Mouse (Mus musculus) hindbrain, embryonic 13.5 days (tissue): ENCODE results near the gene Tfip11. TPM values are rescaled to one million over a fixed set of nuclear protein-coding genes. Genes with fewer than 3 reads are reported as not detected.

ENCODE experiments used
- ATAC-seq: fragments of 200-750 bp; cut with Nextera tagmentation; 2 replicates; pipeline ENCODE4 v1.8.0; 2017; ENCODE audit warnings: moderate TSS enrichment; ENCODE audit not compliant: low FRiP score
- H3K27ac ChIP-seq: fragments of 300-500 bp; sonication (generic); 2 replicates; pipeline ENCODE4 v1.5.1; 2015; ENCODE audit warnings: inconsistent platforms, mild to moderate bottlenecking, moderate library complexity
- H3K27me3 ChIP-seq: fragments of 300-500 bp; sonication (generic); 2 replicates; pipeline ENCODE4 v1.6.1; 2015; ENCODE audit warnings: mild to moderate bottlenecking, inconsistent platforms
- H3K36me3 ChIP-seq: fragments of 300-500 bp; sonication (generic); 2 replicates; pipeline ENCODE4 v1.6.1; 2015; ENCODE audit warnings: mild to moderate bottlenecking, inconsistent platforms
- H3K4me1 ChIP-seq: fragments of 300-500 bp; sonication (generic); replicated peaks from 2 replicates; pipeline ENCODE4 v1.6.1; 2015; ENCODE audit warnings: inconsistent platforms
- H3K4me2 ChIP-seq: fragments of 300-500 bp; sonication (generic); 2 replicates; pipeline ENCODE4 v1.6.1; 2015; ENCODE audit warnings: inconsistent platforms, mild to moderate bottlenecking, moderate library complexity
- H3K4me3 ChIP-seq: fragments of 300-500 bp; sonication (generic); 2 replicates; pipeline ENCODE4 v1.5.1; 2015; ENCODE audit warnings: mild to moderate bottlenecking, inconsistent platforms
- H3K9ac ChIP-seq: fragments of 300-500 bp; sonication (generic); 2 replicates; pipeline ENCODE4 v1.6.1; 2015; ENCODE audit warnings: mild to moderate bottlenecking, inconsistent platforms
- H3K9me3 ChIP-seq: fragments of 300-500 bp; sonication (generic); 2 replicates; pipeline ENCODE4 v1.6.1; 2016; ENCODE audit warnings: inconsistent platforms
- WGBS: fragments of 180-500 bp; shearing (Covaris S2); methylation state at CpG from one replicate; pipeline ENCODE4 v1.1.7; 2015; 5-methylcytosine and 5-hydroxymethylcytosine counted together
- polyA plus RNA-seq: library from polyadenylated mRNA; unstranded; fragments of >200 nt; fragmentation: Nextera tagmentation; extraction: Ambion mirVana; gene quantifications from 2 replicates; pipeline ENCODE4 v1.2.1, GENCODE M21; 2015

Tfip11 gene
- polyA plus RNA-seq, 1 experiment from 2014 or later = 32.2 TPM

DNA sequence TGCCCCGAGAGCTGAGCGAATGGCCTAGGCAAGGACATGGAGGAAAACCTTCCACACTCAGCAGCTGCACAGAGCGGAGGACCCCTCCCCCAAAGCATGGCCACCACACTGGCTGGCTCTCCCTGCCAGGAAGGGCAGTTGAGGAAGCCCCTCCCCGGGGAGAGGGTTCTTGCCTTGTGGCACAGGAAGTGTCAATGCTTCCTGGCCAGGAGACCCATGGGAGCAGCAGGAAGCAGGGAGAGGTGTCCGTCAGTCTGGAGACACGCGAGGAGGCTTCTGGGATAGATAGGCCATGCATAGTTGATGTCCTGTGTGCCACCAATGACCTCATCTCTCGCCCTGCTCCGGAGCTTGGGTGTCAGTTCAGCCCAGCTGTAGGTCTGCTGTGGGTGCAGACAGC lies 30.2 kb downstream of the Tfip11 start:
- H3K9ac ChIP-seq = no peak overlapping the region
- WGBS = 94% methylated on average over 9 of the region's 9 CpGs
- H3K36me3 ChIP-seq = peaks cover 76% of the 10 kb centered on the region
- H3K27ac ChIP-seq = no peak overlapping the region; the same call in 1 of the 2 replicates
- no peak for ATAC-seq
- H3K4me1 ChIP-seq = no peaks in the 10 kb centered on the region
- H3K4me3 ChIP-seq = no peak overlapping the region
- H3K4me2 ChIP-seq = no peak overlapping the region
- H3K27me3 ChIP-seq = no peaks in the 10 kb centered on the region
- no peaks in the 10 kb centered on the region for H3K9me3 ChIP-seq

DNA sequence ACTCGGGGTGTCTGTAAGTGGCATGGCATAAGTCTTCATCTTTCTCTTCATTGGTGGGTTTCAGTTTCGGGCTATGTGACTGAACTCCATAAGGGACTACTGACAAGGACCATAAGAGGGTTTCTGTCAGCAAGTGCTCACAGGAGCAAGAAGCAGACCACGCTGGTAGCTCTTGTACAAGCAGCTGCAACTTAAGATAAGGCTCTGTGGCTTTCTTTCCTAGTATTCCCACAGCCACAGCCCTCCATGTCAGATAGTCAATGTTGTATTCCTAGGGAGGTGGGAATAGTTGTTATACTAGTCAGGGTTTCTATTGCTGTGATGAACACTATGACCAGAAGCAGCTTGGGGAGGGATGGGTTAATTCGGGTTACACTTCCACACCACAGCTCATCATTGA lies 33.4 kb downstream of the Tfip11 start:
- Histone ChIP-seq H3K36me3 (peaks cover 74% of the 10 kb centered on the region), H3K4me3 (no peak overlapping the region), H3K27ac (no peak overlapping the region), H3K4me2 (no peak overlapping the region), H3K9ac (no peak overlapping the region), H3K27me3 (no peaks in the 10 kb centered on the region), H3K4me1 (no peaks in the 10 kb centered on the region), H3K9me3 (no peaks in the 10 kb centered on the region)
- 96% methylated on average over 4 of the region's 4 CpGs for WGBS
- no peak for ATAC-seq

DNA sequence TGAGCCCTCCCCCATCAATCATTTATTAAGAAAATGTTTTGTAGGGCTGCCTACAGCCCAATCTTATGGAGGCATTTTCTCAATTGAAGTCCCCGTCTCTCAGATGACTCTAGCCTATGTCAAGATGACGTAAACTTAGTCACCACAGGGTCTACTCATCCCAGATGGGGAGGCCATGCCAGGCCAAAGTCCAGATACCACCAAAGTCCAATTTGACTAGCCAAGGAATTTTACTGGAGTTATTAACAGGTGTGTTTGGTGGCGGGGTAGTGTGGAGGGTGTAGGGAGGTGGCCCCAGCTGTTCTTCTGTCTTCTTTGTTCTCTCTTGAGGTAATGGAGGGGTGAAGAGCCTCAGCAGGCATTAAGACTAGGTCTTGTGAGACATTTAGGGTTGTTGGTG lies 33.9 kb downstream of the Tfip11 start:
- H3K36me3 ChIP-seq = peaks cover 74% of the 10 kb centered on the region
- WGBS = 94% methylated on average over 3 of the region's 3 CpGs

DNA sequence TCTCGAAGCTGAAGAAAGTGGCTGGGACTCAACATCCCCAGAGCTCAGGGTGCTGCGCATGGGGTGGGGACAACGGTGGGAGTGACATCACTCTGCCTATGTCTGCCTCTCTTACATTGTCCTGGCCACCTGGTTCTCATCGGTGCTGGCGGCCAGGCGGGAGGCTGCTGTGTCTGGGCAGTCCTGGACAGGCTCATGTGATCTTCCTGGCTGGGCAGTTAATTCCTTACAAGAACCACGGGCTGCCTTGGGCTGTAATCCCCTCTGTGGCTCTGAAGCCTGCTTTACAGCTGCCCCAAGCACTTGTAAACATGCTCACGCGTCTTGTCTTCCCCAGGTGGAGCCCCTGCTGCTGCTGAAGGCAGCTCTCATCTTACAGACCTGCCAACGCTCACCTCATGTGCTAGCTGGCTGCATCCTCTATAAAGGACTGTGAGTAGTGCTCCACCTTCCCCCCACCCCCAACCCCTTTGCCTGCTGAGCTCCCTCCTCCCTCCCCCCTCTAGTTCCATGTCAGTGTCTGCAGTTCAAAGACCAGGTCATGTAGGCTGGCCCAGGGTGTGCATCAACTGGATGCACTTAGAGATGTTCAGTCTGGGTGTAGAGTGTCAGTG lies 38.1 kb downstream of the Tfip11 start:
- no peaks in the 10 kb centered on the region for H3K27me3 ChIP-seq
- H3K4me3 ChIP-seq = no peak overlapping the region
- peaks cover 8% of the 10 kb centered on the region for H3K4me1 ChIP-seq
- peaks cover 69% of the 10 kb centered on the region for H3K36me3 ChIP-seq
- H3K27ac ChIP-seq = no peak overlapping the region
- no peak overlapping the region for H3K4me2 ChIP-seq
- H3K9me3 ChIP-seq = no peaks in the 10 kb centered on the region
- ATAC-seq = no peak
- 81% methylated on average over 10 of the region's 10 CpGs for WGBS
- no peak overlapping the region for H3K9ac ChIP-seq

More for the DNA sequence above, 33.9 kb downstream of the Tfip11 start:
- H3K27ac ChIP-seq = no peak overlapping the region
- no peak for ATAC-seq
- no peak overlapping the region for H3K9ac ChIP-seq
- H3K4me3 ChIP-seq = no peak overlapping the region
- H3K4me1 ChIP-seq = no peaks in the 10 kb centered on the region
- no peak overlapping the region for H3K4me2 ChIP-seq
- H3K9me3 ChIP-seq = no peaks in the 10 kb centered on the region
- H3K27me3 ChIP-seq = no peaks in the 10 kb centered on the region

DNA sequence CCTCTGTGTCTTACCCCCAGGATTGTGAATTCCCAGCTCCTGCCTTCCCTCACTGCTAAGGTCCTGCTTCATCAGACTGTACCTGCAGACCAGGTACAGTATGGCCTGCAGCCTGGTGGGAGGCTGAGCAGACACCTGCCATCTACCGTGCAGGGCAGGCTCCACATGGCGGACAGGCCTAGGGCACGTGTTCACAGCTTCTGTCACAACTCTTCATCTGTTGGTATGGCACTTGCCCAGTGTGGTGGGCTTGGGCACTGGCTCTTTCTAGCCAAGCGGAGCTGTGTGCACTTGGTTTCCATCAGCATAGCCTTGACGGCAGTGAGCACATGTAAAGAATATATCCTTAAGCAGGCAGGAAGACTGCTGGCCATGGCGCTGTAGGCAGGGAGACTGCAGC lies 40.7 kb downstream of the Tfip11 start:
- Histone ChIP-seq H3K4me1 (peaks cover 34% of the 10 kb centered on the region), H3K4me2 (no peak overlapping the region), H3K27me3 (no peaks in the 10 kb centered on the region), H3K9me3 (no peaks in the 10 kb centered on the region), H3K27ac (no peak overlapping the region), H3K4me3 (no peak overlapping the region), H3K9ac (no peak overlapping the region), H3K36me3 (peaks cover 85% of the 10 kb centered on the region)
- ATAC-seq = no peak
- WGBS = 92% methylated on average over 6 of the region's 6 CpGs

DNA sequence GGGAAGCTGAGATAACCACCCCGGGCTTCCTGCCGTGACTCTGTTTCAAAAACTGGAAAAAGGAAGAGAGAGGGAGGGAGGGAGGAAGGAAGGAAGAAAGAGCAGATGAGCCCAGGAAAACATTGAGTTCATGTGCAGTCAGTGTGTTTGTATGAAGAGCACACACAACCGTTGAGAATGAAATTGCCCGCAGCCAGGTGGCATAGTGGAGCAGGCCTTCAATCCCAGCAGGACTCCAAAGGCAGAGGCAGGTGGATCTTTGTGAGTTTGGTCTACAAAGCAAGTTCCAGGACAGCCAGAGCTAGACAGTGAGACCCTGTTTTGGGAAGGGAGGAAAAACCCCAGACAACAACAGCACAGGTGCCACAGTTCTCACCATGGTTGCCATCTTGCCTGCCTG lies 41.2 kb downstream of the Tfip11 start:
- peaks cover 80% of the 10 kb centered on the region for H3K36me3 ChIP-seq
- H3K4me3 ChIP-seq = no peak overlapping the region
- H3K9me3 ChIP-seq = no peaks in the 10 kb centered on the region
- no peak overlapping the region for H3K4me2 ChIP-seq
- no peak overlapping the region for H3K27ac ChIP-seq
- no peak for ATAC-seq
- 93% methylated on average over 4 of the region's 4 CpGs for WGBS
- no peak overlapping the region for H3K9ac ChIP-seq
- H3K4me1 ChIP-seq = peaks cover 39% of the 10 kb centered on the region
- H3K27me3 ChIP-seq = no peaks in the 10 kb centered on the region

DNA sequence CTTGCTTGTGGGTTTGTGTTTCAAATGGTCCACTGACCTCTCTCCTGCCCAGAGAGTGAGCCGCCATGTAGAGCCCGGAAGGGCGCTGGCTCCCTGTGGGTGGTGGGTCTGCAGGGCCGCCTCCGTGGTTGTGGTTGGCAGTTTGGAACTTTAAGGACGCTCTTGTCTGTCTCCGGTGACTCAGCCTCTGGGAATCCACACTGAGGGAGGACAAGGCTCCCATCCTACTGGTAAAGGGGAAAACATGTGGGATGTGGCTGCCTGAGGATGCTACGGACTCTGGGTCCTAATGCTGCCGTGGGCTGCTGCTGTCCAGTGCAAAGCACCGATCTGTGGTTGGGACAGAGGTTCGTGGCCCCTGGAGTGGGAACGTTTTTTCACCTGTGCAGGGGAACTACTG lies 41.8 kb downstream of the Tfip11 start:
- H3K9me3 ChIP-seq = no peaks in the 10 kb centered on the region
- H3K36me3 ChIP-seq = peaks cover 75% of the 10 kb centered on the region
- no peak overlapping the region for H3K4me3 ChIP-seq
- H3K4me1 ChIP-seq = peaks cover 45% of the 10 kb centered on the region
- H3K4me2 ChIP-seq = no peak overlapping the region
- no peak overlapping the region for H3K9ac ChIP-seq
- WGBS = 91% methylated on average over 12 of the region's 12 CpGs
- H3K27me3 ChIP-seq = no peaks in the 10 kb centered on the region
- no peak for ATAC-seq
- H3K27ac ChIP-seq = no peak overlapping the region

DNA sequence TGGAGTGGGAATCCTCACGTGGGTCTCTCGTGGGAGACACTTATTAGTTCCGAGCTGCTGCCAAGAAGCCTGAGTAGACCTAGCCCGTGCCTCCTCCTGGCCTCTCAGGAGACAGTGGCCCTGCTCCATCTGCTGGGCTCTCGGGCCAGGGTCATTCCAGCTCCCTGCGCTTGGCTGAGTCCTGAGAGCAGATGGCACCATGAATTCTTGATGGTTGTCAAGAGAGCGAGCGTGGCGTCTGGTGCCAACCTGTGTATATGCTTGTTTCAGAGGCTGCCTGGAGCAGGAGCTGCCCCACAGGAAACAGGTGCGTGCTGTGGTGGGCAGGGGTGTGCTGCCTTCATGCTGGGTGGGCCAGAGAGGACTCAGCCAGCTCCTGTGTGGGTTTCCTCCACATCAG lies 42.5 kb downstream of the Tfip11 start:
- ATAC-seq = no peak

DNA sequence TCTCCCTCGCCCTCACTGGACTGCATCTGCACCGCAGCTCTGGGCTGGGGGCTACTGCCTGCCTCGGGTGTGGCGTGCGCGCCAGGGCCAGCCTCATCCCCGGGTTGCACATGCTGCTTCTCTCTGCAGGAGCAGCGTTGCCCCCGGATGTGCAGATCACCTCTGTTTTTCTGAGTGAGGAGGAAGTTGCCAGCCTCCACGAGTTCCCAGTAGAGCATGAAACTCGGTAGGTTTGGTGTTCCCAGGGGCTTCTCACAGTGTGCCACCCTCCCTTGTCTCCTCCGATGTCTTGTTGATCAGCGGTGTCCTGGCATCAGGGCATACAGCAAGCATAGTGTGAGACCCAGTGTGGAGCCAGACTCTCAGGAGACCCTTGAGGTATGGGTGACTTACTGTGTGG lies 43.2 kb downstream of the Tfip11 start:
- Histone ChIP-seq H3K4me1 (peaks cover 48% of the 10 kb centered on the region), H3K4me3 (no peak overlapping the region), H3K9ac (peak overlapping the region; percentile 53), H3K9me3 (no peaks in the 10 kb centered on the region), H3K36me3 (peaks cover 71% of the 10 kb centered on the region), H3K27ac (peak overlapping the region; percentile 46; the same call in 1 of the 2 replicates), H3K27me3 (no peaks in the 10 kb centered on the region), H3K4me2 (no peak overlapping the region)
- 79% methylated on average over 13 of the region's 13 CpGs for WGBS
- ATAC-seq = no peak

More for the DNA sequence above, 42.5 kb downstream of the Tfip11 start:
- H3K4me2 ChIP-seq = no peak overlapping the region
- no peaks in the 10 kb centered on the region for H3K9me3 ChIP-seq
- 49% methylated on average over 10 of the region's 10 CpGs for WGBS
- H3K9ac ChIP-seq = peak overlapping the region; percentile 53; the same call in 1 of the 2 replicates
- no peak overlapping the region for H3K4me3 ChIP-seq
- H3K4me1 ChIP-seq = peaks cover 48% of the 10 kb centered on the region
- peaks cover 72% of the 10 kb centered on the region for H3K36me3 ChIP-seq
- H3K27me3 ChIP-seq = no peaks in the 10 kb centered on the region
- H3K27ac ChIP-seq = peak overlapping the region; percentile 46; the same call in 1 of the 2 replicates

DNA sequence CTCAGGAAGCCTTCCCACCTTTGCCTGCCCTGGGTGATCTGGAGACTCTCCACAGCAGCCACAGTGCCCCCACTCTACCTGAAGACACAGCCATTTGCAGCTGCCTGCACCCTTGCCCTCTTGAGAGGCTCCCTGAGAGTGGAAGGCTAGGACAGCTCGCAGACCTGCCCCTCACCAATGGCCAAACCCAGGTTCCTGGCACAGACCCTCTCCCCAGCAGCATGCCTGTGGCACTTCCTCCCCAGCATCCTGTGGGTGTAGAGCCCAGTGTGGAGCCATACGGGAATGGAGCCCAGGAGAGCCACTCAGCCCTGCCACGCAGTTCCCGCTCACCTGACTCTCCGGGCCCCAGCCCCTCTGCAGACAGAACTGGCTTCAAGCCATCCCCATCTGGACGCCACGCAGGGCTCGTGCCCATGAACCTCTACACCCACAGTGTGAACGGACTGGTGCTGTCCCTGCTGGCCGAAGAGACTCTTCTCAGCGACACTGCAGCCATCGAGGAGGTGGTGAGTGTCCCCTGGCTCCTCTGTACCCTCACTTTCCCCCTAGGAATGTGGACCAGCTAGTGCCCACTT lies 44.2 kb downstream of the Tfip11 start:
- Histone ChIP-seq H3K27ac (peak overlapping the region; percentile 94), H3K27me3 (no peaks in the 10 kb centered on the region), H3K4me3 (no peak overlapping the region), H3K4me2 (no peak overlapping the region), H3K4me1 (peaks cover 48% of the 10 kb centered on the region), H3K9ac (peak overlapping the region; percentile 53; the same call in 1 of the 2 replicates), H3K36me3 (peaks cover 71% of the 10 kb centered on the region), H3K9me3 (no peaks in the 10 kb centered on the region)
- 84% methylated on average over 12 of the region's 12 CpGs for WGBS
- ATAC-seq = no peak

DNA sequence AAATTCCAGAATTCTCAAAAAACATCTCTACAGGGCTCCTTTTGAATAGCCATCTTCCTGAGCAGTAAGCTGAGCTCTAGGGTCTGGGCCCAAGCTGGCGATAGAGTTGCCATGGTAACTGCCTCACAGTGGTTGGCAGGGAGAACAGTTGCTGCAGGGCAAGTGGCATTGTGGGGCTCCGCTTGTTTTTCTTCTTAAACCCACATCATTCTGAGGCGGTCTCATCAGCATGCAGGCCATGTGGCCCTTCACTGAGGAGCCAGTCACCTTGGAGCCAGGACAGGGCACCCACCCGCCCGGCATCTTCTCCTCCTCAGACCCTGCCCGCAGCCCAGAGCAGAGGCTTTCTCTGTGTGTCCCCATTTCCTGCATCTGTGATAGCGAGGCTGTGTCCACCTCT lies 45.8 kb downstream of the Tfip11 start:
- ATAC-seq = peak; percentile 89
- Histone ChIP-seq H3K36me3 (peaks cover 74% of the 10 kb centered on the region), H3K4me2 (peak overlapping the region; percentile 36), H3K4me1 (peaks cover 48% of the 10 kb centered on the region), H3K9ac (peak overlapping the region; percentile 66), H3K27ac (peak overlapping the region; percentile 94), H3K4me3 (no peak overlapping the region), H3K27me3 (no peaks in the 10 kb centered on the region), H3K9me3 (no peaks in the 10 kb centered on the region)
- 11% methylated on average over 7 of the region's 7 CpGs for whole genome bisulfite sequencing

DNA sequence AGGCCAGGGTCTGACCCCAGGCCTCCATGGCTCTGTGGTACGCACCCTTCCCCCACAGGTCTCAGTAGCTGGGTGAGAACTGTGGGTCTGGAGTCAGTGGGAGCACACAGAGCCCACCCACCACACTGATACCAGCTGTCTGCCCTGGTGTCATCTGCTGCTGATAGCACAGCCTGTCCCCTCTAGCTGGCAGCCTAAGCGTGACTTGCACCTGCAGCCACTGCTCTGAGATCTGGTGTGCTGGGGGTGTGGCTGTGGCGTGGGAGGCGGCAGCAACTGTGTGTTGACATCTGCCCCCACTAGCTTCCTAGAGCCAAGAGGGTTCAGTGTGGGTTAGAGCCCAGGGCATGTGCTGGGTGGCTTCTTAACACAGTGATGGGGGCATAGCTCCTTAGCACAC lies 50.0 kb downstream of the Tfip11 start:
- Histone ChIP-seq H3K4me3 (no peak overlapping the region), H3K9ac (peak overlapping the region; percentile 51; the same call in 1 of the 2 replicates), H3K9me3 (no peaks in the 10 kb centered on the region), H3K27me3 (no peaks in the 10 kb centered on the region), H3K27ac (no peak overlapping the region), H3K4me1 (peaks cover 22% of the 10 kb centered on the region), H3K36me3 (peaks cover 77% of the 10 kb centered on the region), H3K4me2 (no peak overlapping the region)
- WGBS = 85% methylated on average over 4 of the region's 4 CpGs
- ATAC-seq = no peak

DNA sequence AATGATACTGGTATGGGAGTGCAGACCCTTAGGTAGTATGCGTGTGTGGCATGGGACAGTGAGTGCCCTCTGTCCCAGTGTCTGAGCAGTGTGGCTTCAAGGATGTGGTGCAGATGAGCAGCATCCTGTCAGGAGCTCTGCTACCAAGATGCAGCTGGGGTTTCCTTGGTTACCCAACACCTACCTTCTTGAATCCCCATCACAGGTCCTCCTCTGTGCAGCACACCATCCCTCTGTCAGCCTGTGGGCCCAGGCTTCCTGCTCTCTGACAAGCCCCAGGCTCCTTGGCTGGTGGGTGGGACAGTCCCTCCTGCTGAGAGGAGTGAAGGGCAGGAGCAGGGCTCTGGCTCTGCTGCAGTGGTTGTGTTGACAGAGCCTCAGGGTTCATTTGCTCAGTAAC lies 51.2 kb downstream of the Tfip11 start:
- no peak overlapping the region for H3K9ac ChIP-seq
- H3K9me3 ChIP-seq = no peaks in the 10 kb centered on the region
- no peaks in the 10 kb centered on the region for H3K27me3 ChIP-seq
- peaks cover 19% of the 10 kb centered on the region for H3K4me1 ChIP-seq
- no peak overlapping the region for H3K4me2 ChIP-seq
- WGBS = 89% methylated on average over 1 of the region's 1 CpGs
- H3K4me3 ChIP-seq = no peak overlapping the region
- H3K36me3 ChIP-seq = peaks cover 77% of the 10 kb centered on the region
- no peak for ATAC-seq
- no peak overlapping the region for H3K27ac ChIP-seq
